Mouse (Mus musculus) midbrain, postnatal 0 days (tissue): ENCODE results near the gene Clcnka. TPM values are rescaled to one million over a fixed set of nuclear protein-coding genes. Genes with fewer than 3 reads are reported as not detected.

Source experiments
- ATAC-seq: fragments of 200-750 bp; cut with Nextera tagmentation; 2 replicates; pipeline ENCODE4 v1.8.0; 2017; ENCODE audit warnings: moderate number of reproducible peaks, mild to moderate bottlenecking, moderate TSS enrichment, moderate library complexity; ENCODE audit not compliant: low FRiP score
- DNase-seq: peaks from one replicate; pipeline ENCODE4 v3.0.0-alpha.2; 2015; ENCODE audit warnings: low spot score
- H3K27ac ChIP-seq: fragments of 300-500 bp; sonication (generic); 2 replicates; pipeline ENCODE4 v1.5.1; 2014; ENCODE audit warnings: low read depth, mild to moderate bottlenecking, low read length, mixed read lengths
- H3K27me3 ChIP-seq: fragments of 300-500 bp; sonication (generic); 2 replicates; pipeline ENCODE4 v1.6.1; 2014; ENCODE audit warnings: low read length, control low read depth, mixed read lengths; ENCODE audit not compliant: insufficient read depth
- H3K36me3 ChIP-seq: fragments of 300-500 bp; sonication (generic); 2 replicates; pipeline ENCODE4 v1.6.1; 2014; ENCODE audit warnings: low read length, control low read depth, mixed read lengths; ENCODE audit not compliant: insufficient read depth
- H3K4me1 ChIP-seq: fragments of 300-500 bp; sonication (generic); 2 replicates; pipeline ENCODE4 v1.6.1; 2014; ENCODE audit warnings: mild to moderate bottlenecking, control low read depth, antibody characterized with exemption, low read length, mixed read lengths; ENCODE audit not compliant: insufficient read depth
- H3K4me2 ChIP-seq: fragments of 300-500 bp; sonication (generic); 2 replicates; pipeline ENCODE4 v1.6.1; 2014; ENCODE audit warnings: low read depth, mild to moderate bottlenecking, low read length, mixed read lengths; ENCODE audit not compliant: poor library complexity, severe bottlenecking
- H3K4me3 ChIP-seq: fragments of 300-500 bp; sonication (generic); 2 replicates; pipeline ENCODE4 v1.5.1; 2014; ENCODE audit warnings: low read depth, mild to moderate bottlenecking, low read length, moderate library complexity
- H3K9ac ChIP-seq: fragments of 300-500 bp; sonication (generic); replicated peaks from 2 replicates; pipeline ENCODE4 v1.6.1; 2014; ENCODE audit warnings: mild to moderate bottlenecking, low read length, moderate library complexity, mixed read lengths; ENCODE audit not compliant: poor library complexity, severe bottlenecking
- H3K9me3 ChIP-seq: fragments of 300-500 bp; sonication (generic); 2 replicates; pipeline ENCODE4 v1.6.1; 2016; ENCODE audit warnings: low read length, control low read depth
- CTCF ChIP-seq: IDR thresholded peaks from 2 replicates; pipeline ENCODE4 v1.5.1; 2016; ENCODE audit warnings: antibody characterized with exemption, mild to moderate bottlenecking
- WGBS: fragments of 180-500 bp; shearing (Covaris S2); extraction: QIAGEN DNeasy Blood & Tissue Kit; methylation state at CpG from one replicate; pipeline ENCODE4 v1.1.7; 2014; 5-methylcytosine and 5-hydroxymethylcytosine counted together
- polyA plus RNA-seq: library from polyadenylated mRNA; unstranded; fragments of >200 nt; fragmentation: Nextera tagmentation; extraction: Ambion mirVana; gene quantifications from 2 replicates; pipeline ENCODE4 v1.2.1, GENCODE M21; 2015
- total RNA-seq: library from RNA; depleted of rRNA; stranded (reverse); fragments of >200 nt; gene quantifications from 2 replicates; pipeline ENCODE4 v1.2.3, GENCODE M21; 2014

The Clcnka gene
- total and polyA plus RNA-seq, 2 experiments from 2014 or later = 0.12 TPM; not detected in 1

- H3K9ac ChIP-seq = peak overlapping the region; percentile 57
Measured at GRCm38 (mm10) chr4:141404518-141405313, 6.2 kb upstream of the Clcnka start.

GRCm38 (mm10) chr4:141400171-141400570, 1.6 kb upstream of the Clcnka start:
- Histone ChIP-seq H3K36me3 (no peaks in the 10 kb centered on the region), H3K4me1 (no peaks in the 10 kb centered on the region), H3K9ac (no peak overlapping the region), H3K27me3 (no peaks in the 10 kb centered on the region), H3K4me2 (no peak overlapping the region), H3K4me3 (no peak overlapping the region), H3K9me3 (no peaks in the 10 kb centered on the region), H3K27ac (no peak overlapping the region)
- ATAC-seq (no peak), DNase-seq (no peak)
- WGBS = 88% methylated on average over 15 of the region's 15 CpGs
- TF ChIP-seq CTCF = no peak

More at GRCm38 (mm10) chr4:141404518-141405313, 6.2 kb upstream of the Clcnka start:
- ATAC-seq = peak; percentile 68
- H3K4me1 ChIP-seq = no peaks in the 10 kb centered on the region
- no peaks in the 10 kb centered on the region for H3K9me3 ChIP-seq
- DNase-seq = peak; percentile 82
- H3K36me3 ChIP-seq = no peaks in the 10 kb centered on the region
- 15% methylated on average over 15 of the region's 15 CpGs for WGBS
- no peak overlapping the region; the same call in 1 of the 2 replicates for H3K27ac ChIP-seq
- H3K4me2 ChIP-seq = peak overlapping the region; percentile 49
- H3K4me3 ChIP-seq = peak overlapping the region; percentile 15
- no peaks in the 10 kb centered on the region for H3K27me3 ChIP-seq
- peak; percentile 99 for TF ChIP-seq CTCF

- 77% methylated on average over 12 of the region's 12 CpGs for WGBS
- no peaks in the 10 kb centered on the region for H3K36me3 ChIP-seq
- no peak overlapping the region for H3K9ac ChIP-seq
- DNase-seq = no peak
- H3K27ac ChIP-seq = no peak overlapping the region
- H3K4me2 ChIP-seq = no peak overlapping the region
- no peak for TF ChIP-seq CTCF
- ATAC-seq = no peak
- no peaks in the 10 kb centered on the region for H3K27me3 ChIP-seq
- H3K4me3 ChIP-seq = no peak overlapping the region
- no peaks in the 10 kb centered on the region for H3K4me1 ChIP-seq
- no peaks in the 10 kb centered on the region for H3K9me3 ChIP-seq
Measured at GRCm38 (mm10) chr4:141397861-141398260, 663 bp downstream of the Clcnka start.

DNA sequence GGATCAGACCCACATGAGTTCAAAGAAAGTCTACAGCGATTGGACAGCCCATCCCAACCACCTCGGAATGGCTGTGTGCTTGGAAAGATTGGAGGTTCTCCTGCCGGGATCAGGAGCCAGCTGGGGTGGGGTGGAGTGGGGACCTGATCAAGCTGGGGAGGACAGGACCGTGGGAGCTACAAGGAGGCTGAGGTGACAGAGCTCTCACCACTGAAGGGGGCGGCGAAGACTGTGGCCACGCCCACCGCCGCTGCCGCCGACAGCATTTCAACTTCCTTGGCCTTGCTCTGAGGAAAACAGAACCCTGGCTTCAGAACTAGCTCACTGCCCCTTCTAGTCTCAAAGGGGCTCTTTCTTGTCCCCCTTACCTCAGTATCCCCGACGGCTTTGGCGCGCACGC, 3.8 kb downstream of the Clcnka start:
- Histone ChIP-seq H3K27me3 (no peaks in the 10 kb centered on the region), H3K27ac (no peak overlapping the region), H3K9me3 (no peaks in the 10 kb centered on the region), H3K4me1 (no peaks in the 10 kb centered on the region), H3K9ac (no peak overlapping the region), H3K36me3 (no peaks in the 10 kb centered on the region), H3K4me2 (no peak overlapping the region), H3K4me3 (no peak overlapping the region)
- DNase-seq (no peak), ATAC-seq (no peak)
- WGBS = 21% methylated on average over 16 of the region's 16 CpGs
- no peak for TF ChIP-seq CTCF

DNA sequence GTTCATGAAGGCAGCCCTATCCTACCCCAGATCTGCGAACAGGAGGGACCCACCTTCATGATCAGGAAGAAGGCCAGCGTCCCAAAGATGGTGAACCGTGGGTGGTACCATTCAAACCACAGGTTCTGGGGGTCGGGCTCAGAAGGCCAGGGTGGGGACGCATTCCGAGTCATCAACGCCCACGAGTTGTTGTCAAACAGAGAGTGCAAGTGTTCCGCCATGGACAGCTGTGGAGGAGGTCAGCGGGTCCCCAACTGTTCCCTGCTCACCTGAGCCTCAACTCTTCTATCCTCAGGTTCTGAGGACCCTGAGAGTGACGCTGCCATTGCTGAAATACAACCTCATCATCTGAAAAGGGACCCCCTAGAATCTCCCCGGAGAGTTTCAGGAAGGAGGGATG, 7.2 kb downstream of the Clcnka start:
- Histone ChIP-seq H3K4me3 (no peak overlapping the region), H3K27me3 (no peaks in the 10 kb centered on the region), H3K9ac (no peak overlapping the region), H3K4me2 (no peak overlapping the region), H3K27ac (no peak overlapping the region), H3K36me3 (no peaks in the 10 kb centered on the region), H3K4me1 (no peaks in the 10 kb centered on the region), H3K9me3 (no peaks in the 10 kb centered on the region)
- DNase-seq (no peak), ATAC-seq (no peak)
- WGBS = 77% methylated on average over 12 of the region's 12 CpGs
- TF ChIP-seq CTCF = no peak

- Histone ChIP-seq H3K9ac (no peak overlapping the region), H3K4me2 (no peak overlapping the region), H3K27me3 (no peaks in the 10 kb centered on the region), H3K36me3 (no peaks in the 10 kb centered on the region), H3K9me3 (no peaks in the 10 kb centered on the region), H3K4me3 (no peak overlapping the region), H3K4me1 (no peaks in the 10 kb centered on the region), H3K27ac (no peak overlapping the region)
- DNase-seq (no peak), ATAC-seq (no peak; the same call in 1 of the 2 replicates)
- 74% methylated on average over 18 of the region's 18 CpGs for WGBS
- no peak for TF ChIP-seq CTCF
Measured at GRCm38 (mm10) chr4:141389366-141390150, 9.0 kb downstream of the Clcnka start.
